Mouse (Mus musculus): ENCODE data around the gene Mtor. TPM values are rescaled to one million over a fixed set of nuclear protein-coding genes. Genes with fewer than 3 reads are reported as not detected.

The Mtor gene
- total RNA-seq, 2 experiments from 2014 or later = 4.6 to 7.8 TPM

DNA sequence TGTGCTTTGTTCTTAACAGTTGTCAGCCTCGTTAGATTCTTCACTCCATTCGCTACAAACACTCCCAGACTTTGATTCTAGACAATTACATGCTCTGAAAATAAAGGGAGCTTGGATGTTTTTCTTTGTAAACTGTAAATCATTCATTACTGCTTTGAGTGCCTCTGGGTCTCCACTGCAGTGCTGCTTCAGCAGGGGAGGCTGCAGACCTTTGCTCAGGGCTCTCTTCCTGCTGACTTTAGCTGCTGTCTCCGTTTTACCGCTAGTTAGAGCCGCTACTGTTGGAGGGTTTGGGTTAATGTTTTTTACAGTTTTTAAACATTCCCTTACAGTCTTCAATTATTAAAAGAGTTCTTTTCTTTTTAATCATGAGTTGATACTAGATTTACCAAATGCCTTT is 25.1 kb downstream of the Mtor start:
- ATAC-seq (replicated peaks; ENCODE audit: low FRiP score, poor library complexity, severe bottlenecking) = no peak

DNA sequence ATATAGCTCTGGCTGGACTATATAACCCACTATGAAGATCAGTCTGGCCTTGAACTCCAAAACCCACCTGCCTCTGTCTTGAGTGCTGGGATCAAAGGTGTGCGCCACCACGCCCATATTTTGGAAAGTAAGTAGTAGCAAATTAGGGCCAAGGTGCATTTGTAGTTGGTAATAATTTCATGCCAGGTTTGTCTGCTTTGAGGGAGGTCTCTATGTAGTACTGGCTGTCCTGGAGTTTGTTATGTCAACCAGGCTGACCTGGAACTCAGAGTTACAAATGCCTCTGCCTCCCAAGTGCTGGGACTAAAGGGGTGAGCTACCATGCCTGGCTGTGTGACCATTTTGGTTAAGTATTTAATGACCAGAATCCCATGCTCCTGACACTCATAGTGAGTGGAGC is 31.8 kb downstream of the Mtor start:
- ATAC-seq (replicated peaks; ENCODE audit: low FRiP score, poor library complexity, severe bottlenecking) = no peak

DNA sequence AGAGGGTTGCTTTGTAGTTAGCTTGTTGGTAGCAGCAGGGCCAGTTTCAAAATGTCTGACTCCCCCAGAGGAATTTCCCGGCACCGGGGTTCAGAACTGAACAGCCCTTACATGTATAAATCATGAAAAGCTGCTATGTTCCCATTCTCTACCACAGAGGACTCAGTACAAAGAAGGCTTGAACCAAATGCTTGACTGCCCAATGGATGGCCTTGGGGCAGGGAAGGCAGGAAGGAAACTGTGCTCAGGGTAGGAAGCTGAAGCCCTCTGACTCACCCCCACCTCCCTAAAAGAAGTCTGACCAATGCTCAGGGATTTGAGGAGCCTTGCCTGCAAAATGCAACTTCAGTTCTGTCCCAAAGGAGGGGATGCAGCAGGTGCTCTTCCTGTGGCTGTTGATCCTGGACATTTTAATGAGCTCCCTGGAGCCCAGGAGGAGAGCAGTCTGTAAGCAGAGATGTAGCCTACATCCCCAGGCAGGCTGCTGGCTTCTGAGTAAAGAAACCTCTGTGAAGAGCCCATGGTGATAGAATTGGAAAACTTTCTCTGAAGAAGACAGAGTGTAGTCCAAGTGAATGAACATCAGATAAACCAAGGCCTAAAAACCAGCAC is 33.3 kb downstream of the Mtor start:
- no peak for ATAC-seq (replicated peaks; ENCODE audit: low FRiP score, poor library complexity, severe bottlenecking)

DNA sequence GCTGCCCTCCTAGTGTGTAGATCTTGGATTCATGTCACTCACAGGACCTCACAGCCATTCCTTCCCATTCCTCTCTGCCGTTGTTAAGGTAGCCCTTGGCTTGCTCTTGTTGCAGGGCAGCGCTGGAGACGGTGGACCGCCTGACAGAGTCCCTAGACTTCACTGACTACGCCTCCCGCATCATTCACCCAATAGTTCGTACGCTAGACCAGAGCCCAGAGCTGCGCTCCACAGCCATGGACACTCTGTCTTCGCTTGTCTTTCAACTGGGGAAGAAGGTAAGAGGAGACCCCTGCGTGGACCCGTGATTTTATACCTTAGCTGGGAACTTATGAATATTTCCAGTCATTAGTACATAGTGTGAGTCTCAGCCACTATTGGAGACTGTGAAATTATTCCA is 36.1 kb downstream of the Mtor start:
- ATAC-seq (replicated peaks; ENCODE audit: low FRiP score, poor library complexity, severe bottlenecking) = no peak

- ATAC-seq (replicated peaks; ENCODE audit: low FRiP score, poor library complexity, severe bottlenecking) = no peak
Observed at GRCm38 (mm10) chr4:148487841-148488240, 39.4 kb downstream of the Mtor start.

- no peak for ATAC-seq (replicated peaks; ENCODE audit: low FRiP score, poor library complexity, severe bottlenecking)
Observed at GRCm38 (mm10) chr4:148490502-148490901, 42.1 kb downstream of the Mtor start.

DNA sequence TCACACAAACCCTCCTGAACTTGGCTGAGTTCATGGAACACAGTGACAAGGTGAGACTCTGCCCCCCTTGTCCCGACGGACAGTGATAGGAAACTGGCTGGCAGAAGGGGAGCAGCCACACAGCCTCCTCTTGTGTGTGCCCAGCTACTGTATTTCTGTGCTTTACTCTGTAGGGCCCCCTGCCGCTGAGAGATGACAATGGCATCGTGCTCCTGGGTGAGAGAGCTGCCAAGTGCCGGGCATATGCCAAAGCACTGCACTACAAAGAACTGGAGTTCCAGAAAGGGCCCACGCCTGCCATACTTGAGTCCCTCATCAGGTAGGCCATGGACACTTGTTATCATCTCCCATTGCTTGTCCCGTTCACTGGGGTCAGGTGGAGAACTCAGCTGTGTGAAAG is 43.0 kb downstream of the Mtor start:
- no peak for ATAC-seq (replicated peaks; ENCODE audit: low FRiP score, poor library complexity, severe bottlenecking)

DNA sequence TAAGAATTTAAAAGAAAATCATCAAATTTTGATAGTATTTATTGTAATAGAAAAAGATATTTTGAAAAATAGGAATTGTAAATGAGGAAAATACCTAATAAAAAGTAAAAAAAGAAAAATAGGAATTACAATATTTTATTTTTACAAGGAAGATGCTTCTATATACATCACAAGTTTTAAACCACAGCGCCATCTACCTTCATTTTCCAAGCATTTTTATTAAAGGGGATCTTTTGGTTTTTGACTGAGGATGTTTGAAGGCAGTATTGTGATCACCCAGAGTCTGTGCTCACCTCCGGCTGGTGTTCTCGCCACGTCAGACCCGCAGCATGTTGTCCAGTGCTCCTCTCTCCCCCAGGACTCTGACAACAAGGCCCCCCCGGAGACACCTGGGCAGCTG is 46.7 kb downstream of the Mtor start:
- ATAC-seq (replicated peaks; ENCODE audit: low FRiP score, poor library complexity, severe bottlenecking) = no peak

- no peak for ATAC-seq (replicated peaks; ENCODE audit: low FRiP score, poor library complexity, severe bottlenecking)
Observed at GRCm38 (mm10) chr4:148495874-148496689, 47.7 kb downstream of the Mtor start.

DNA sequence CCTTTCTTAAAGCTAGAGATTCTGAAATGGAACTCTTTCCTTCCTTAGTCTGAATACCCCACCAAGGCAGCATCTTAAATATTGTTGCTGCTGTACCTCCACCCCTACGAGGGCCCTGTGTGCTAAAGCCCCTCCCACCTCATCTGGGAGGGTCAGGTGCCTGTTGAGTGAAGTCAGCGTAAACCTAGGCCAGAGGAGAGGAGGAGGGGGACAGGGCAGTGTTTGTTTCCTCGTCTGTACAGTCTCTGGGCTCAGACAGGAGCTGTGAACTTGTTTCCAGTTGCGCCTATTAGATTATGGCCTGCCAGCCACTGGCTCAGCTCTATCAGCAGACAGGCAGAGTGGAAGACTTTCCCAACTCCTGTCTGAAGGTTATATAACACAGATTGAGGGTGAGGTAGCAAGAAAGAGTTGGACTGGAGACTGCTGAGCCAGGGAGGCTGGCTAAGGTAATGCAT is 52.0 kb downstream of the Mtor start, which contains the start of gene Angptl7:
Angptl7 (minus strand) TSS at position 51 of the 458 bp plus-strand sequence.
- no peak for ATAC-seq (replicated peaks; ENCODE audit: low FRiP score, poor library complexity, severe bottlenecking)

GRCm38 (mm10) chr4:148504497-148504959 is 56.1 kb downstream of the Mtor start:
- ATAC-seq (replicated peaks; ENCODE audit: low FRiP score, poor library complexity, severe bottlenecking) = no peak

DNA sequence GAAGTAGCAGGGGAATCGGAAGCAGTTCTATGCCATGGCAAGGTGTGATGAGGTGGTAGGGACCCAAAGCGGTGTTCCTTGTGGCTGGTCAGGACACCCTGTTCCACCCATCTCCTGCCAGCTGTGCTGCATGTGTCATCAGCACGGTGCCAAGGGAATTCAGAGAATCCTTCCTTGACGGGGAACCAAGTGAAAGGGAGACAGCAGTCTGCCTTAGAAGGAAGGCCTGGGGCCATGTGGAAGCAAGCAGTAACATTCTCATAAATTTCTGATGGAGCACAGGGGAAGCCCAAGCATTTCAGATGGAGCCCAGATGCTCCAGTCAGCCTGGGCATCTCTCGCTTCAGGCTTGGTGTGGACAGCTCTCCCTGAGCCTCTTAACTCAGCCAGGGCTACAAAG is 59.2 kb downstream of the Mtor start:
- ATAC-seq (replicated peaks; ENCODE audit: low FRiP score, poor library complexity, severe bottlenecking) = no peak

DNA sequence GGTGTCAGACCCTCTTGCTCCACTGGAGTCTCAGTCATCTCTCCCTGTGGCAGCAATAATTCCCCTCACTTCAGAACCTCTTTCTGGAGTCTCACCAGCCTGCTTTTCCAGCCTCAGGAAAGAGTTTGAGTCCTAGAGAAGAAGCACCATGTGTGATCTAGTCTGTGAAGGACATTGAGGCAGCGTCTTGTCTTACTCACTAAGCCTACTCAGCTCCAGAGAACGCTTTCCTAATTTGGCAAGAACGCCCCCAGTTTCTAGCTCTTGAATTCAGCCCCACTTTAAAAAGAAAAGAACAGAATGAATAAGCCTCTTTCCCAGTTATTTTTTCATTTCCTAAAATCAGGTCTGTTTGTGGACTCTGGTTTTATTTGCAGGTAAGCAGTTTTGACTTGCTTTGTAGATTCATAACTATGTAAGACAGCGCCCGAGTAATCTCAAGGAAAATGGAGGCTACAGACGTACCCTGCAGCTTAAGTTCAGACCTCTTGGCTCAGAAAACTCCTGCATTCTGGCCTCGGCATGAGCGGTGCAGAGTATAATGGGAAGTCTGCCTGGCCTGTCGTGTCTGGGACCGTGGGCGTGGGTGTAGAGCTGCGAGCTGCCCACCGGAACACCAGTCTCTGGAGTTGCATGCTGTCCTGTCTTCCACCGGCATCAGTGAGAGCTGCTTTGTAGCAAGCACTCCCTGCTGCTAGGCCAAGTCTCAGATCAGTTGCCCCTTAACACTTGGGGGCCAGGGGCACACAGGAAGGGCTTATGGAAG is 59.9 kb downstream of the Mtor start:
- ATAC-seq (replicated peaks; ENCODE audit: low FRiP score, poor library complexity, severe bottlenecking) = no peak

DNA sequence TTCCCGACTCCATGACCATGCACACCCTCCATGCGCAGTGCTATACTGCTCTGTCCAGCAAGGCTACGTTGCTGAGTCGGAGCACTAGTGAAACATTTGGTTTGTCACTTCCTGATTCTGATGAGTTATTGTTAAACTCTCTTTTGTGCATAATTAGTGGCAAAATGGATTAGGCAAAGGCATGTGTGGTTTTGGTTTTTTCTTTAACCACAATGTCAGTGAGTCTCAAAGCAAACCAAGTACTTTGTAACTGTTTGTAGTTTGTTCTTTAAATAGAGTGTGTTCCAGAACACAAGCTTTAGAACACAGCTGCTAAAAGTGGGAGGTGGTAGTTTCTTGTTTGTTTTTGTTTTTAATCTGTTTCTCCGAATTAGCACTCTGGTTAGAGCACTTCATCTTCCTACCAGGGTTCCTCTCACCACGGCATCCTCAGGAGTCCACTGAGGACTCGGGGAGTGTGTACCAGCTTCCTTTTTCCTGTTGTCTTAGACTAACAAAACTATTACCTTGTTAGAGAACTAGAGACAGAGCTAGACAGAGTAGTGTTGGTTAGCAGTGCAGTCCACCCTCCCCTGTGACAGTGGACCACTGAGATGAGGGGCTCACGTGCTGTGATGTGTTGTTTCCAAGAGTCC is 61.2 kb downstream of the Mtor start:
- no peak for ATAC-seq (replicated peaks; ENCODE audit: low FRiP score, poor library complexity, severe bottlenecking)

- no peak for ATAC-seq (replicated peaks; ENCODE audit: low FRiP score, poor library complexity, severe bottlenecking)
Observed at GRCm38 (mm10) chr4:148510691-148511090, 62.3 kb downstream of the Mtor start.

- no peak for ATAC-seq (replicated peaks; ENCODE audit: low FRiP score, poor library complexity, severe bottlenecking)
Observed at GRCm38 (mm10) chr4:148511334-148511733, 62.9 kb downstream of the Mtor start.

DNA sequence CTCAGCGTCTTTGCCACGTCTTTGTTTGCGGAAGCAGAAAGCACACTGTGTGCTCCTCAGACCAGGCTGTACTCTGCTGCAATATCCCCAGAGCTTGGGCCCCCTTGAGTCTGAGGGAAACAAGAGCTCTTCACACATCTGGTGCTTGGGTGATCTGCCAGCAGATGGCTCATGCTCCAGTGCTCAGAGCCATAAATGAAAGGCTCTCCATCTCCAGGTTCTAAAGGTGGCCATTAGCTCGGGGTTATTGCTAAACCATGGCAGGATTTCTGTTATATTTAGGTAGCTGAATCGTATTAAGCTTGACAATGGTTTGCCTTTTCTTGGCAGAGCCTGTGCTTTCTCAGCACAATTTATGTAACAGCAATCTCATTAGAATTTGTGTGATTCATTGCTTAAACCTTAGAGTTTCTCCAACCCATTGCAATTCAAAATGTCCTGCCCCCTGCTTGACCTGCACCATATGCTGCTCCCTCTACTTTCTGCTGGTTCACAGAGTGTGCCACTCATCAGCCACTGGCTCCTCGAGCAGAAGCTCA is 64.7 kb downstream of the Mtor start:
- no peak for ATAC-seq (replicated peaks; ENCODE audit: low FRiP score, poor library complexity, severe bottlenecking)

GRCm38 (mm10) chr4:148515313-148515712 is 66.9 kb downstream of the Mtor start:
- ATAC-seq (replicated peaks; ENCODE audit: low FRiP score, poor library complexity, severe bottlenecking) = no peak

- no peak for ATAC-seq (replicated peaks; ENCODE audit: low FRiP score, poor library complexity, severe bottlenecking)
Observed at GRCm38 (mm10) chr4:148517809-148518208, 69.4 kb downstream of the Mtor start.

Data from erythroblast, adult 5-6 weeks (primary cell).